Mouse (Mus musculus) yolk sac, embryonic 10.5 days (tissue): ENCODE results near the gene Cox14.

Source experiments
- DNase-seq: peaks from one replicate; pipeline ENCODE4 v3.0.0-alpha.2; 2017; ENCODE audit warnings: low spot score

Gene Cox14

GRCm38 (mm10) chr15:99708176-99708575 lies 17.2 kb upstream of the Cox14 start:
- DNase-seq: no peak

GRCm38 (mm10) chr15:99710221-99711190 lies 14.9 kb upstream of the Cox14 start:
- DNase-seq: no peak

- no peak for DNase-seq
Measured at GRCm38 (mm10) chr15:99711491-99711890, 13.9 kb upstream of the Cox14 start.

- DNase-seq: no peak
Measured at GRCm38 (mm10) chr15:99712666-99713559, 12.5 kb upstream of the Cox14 start.

GRCm38 (mm10) chr15:99713569-99713968 lies 11.8 kb upstream of the Cox14 start:
- no peak for DNase-seq

- DNase-seq: no peak
Measured at GRCm38 (mm10) chr15:99714206-99714605, 11.2 kb upstream of the Cox14 start.

- DNase-seq: peak; percentile 70
Measured at GRCm38 (mm10) chr15:99714858-99715257, 10.6 kb upstream of the Cox14 start.

- DNase-seq: no peak
Measured at GRCm38 (mm10) chr15:99715361-99715865, 10.0 kb upstream of the Cox14 start.

- DNase-seq: peak; percentile 77
Measured at GRCm38 (mm10) chr15:99715982-99716746, 9.3 kb upstream of the Cox14 start.

- no peak for DNase-seq
Measured at GRCm38 (mm10) chr15:99716814-99717213, 8.6 kb upstream of the Cox14 start.

- DNase-seq: no peak
Measured at GRCm38 (mm10) chr15:99717386-99718334, 7.8 kb upstream of the Cox14 start, which contains the start of gene Gpd1. Gpd1 (plus strand) TSS chr15:99717515.

- DNase-seq: peak; percentile 73
Measured at GRCm38 (mm10) chr15:99718461-99719021, 6.9 kb upstream of the Cox14 start.

- DNase-seq: no peak
Measured at GRCm38 (mm10) chr15:99719865-99720264, 5.6 kb upstream of the Cox14 start.

GRCm38 (mm10) chr15:99721921-99722743 lies 3.3 kb upstream of the Cox14 start:
- DNase-seq: no peak

GRCm38 (mm10) chr15:99723120-99723514 lies 2.3 kb upstream of the Cox14 start:
- DNase-seq: no peak

GRCm38 (mm10) chr15:99723515-99724291 lies 1.7 kb upstream of the Cox14 start:
- peak; percentile 83 for DNase-seq

GRCm38 (mm10) chr15:99724292-99725021 lies 961 bp upstream of the Cox14 start:
- peak; percentile 85 for DNase-seq

GRCm38 (mm10) chr15:99726549-99726948 lies 1.1 kb downstream of the Cox14 start:
- DNase-seq: no peak
